Mouse (Mus musculus) spleen, postnatal 10 days (tissue): ENCODE results near the gene Abhd15.
A peak's percentile ranks its signal among the peaks of the same experiment; 100 is the strongest.

ENCODE experiments used
- DNase-seq, 2 experiments: peaks; one replicate each; pipeline ENCODE4 v3.0.0; 2021 to 2022; ENCODE audit warnings: low spot score in 2 of 2

Abhd15 gene

DNA sequence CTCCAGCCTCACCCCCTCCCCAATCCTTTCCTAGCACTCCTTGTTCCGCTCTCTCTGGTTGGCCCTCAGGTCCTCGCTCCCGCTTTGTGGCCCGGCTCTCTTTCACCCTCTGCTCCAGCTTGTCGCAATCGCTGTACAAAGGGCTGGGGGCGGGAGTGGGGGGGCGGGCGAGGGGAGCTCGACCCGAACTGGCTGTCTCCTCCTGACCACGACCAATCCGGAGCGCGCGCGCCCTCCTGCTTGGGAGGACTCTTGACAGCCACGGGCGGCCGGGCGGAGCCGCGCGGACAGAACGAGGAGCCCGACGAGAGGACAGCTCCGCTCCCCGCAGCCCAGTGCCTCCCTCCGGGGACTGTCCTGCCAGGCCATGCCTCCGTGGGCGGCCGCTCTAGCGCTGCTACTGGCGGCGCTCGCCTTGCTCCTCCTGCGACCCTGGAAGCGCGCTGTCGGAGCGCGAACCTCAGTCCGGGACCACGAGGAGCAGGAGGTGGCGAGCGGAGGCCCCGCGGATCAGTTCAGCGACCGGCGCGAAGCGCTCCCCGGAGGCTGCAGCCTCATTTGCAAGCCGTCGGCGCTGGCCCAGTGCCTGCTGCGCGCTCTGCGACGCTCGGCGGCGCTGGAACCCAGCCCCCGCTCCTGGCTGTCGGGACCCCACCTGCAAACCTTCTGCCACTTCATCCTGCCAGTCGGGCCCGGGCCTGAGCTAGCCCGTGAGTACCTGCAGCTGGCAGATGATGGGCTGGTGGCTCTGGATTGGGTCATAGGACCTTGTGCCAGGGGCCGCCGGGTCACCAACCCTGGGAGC lies at the start of gene Abhd15:
Gene Abhd15 (plus strand): TSS at position 290 of the 805 bp plus-strand sequence.
- DNase-seq = peak; percentile 73

DNA sequence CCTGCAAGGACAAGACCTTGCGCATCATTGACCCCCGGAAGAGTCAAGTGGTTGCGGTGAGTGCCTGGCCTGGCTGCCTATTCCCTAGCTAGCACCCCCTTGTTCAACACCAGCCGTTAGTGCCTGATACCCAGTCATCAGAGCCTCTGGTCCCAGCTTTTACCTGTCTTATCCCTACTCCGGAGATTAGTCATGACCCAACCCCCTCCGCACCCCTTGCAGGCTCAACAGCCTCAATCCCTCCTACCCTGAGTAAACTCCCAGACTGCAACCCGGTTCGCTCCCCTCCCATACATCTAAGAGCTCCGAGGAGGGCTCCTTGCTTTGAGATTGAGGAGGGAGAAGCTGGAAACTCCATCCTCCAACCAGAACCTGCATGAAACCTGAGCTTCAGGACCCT lies 48.4 kb upstream of the Abhd15 start:
- DNase-seq = no peak

DNA sequence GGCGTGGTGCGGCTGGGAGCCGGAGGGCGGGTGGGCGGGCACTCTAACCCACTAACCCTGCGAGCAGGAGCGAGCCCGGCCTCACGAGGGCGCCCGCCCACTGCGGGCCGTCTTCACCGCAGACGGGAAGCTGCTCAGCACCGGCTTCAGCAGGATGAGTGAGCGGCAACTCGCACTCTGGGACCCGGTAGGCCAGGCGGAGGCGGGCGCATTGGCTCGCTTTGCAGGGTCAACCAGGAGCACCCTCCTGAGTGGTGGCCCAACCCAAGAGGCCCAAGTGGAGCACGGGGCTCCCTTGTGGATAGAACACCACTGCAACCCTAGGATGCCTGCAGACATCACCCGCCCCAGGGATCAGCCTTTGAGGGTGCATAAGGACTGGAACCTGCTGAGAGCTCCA lies 47.8 kb upstream of the Abhd15 start:
- DNase-seq = peak; percentile 59 to 84

DNA sequence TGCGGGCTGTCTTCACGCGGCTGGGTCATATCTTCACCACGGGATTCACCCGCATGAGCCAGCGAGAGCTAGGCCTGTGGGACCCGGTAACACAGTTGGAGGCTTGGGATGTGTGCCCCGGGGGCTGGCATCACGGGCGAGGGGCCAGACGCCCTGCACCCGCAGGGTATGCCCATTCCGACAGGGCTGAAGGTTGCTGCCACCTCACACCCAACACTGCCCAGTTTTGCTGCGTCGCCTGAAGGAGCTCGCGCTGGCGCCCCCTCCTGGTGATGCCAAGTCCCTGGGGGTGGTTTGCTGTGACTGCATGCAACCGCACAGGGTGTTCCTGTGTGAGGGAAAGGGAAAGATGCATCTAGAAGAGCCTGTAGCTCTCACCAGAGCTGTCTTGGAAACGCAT lies 47.1 kb upstream of the Abhd15 start:
- DNase-seq = peak; percentile 70 to 90

DNA sequence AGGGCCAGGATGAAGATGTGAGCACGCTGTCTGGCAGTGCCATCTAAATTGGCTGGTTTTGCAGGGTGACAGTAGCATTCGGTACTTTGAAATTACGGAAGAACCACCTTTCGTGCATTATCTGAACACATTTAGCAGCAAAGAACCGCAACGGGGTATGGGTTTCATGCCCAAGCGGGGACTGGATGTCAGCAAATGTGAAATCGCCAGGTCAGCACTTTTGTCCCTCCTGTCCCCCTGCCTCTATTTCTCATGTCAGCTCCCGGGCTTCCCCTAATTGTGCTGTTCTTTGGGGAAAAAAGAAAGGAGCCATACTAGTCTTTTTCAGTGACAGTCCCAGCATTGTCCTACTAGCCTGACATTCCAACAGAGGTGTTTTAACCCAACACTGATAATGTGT lies 46.5 kb upstream of the Abhd15 start:
- no peak for DNase-seq

DNA sequence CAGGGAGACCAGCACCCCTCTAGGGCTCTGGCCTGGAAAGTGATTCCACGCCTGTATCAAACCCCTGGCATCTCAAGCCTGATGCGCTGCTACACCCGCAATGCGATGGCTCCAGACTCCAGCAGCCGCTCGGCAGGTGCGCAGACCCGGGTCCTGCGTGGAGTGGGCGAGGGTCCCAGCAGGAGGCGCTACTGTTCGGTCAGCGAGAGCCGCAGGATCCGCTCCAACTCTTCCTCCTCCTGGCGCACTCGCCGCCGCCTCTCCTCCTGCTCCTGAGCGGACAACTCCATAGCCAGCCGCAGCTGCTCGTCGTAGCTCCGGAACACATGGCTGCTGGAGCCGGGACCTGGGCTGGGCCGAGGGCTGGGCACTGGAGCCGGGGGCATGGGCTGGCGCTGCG lies 43.5 kb upstream of the Abhd15 start:
- no peak for DNase-seq

DNA sequence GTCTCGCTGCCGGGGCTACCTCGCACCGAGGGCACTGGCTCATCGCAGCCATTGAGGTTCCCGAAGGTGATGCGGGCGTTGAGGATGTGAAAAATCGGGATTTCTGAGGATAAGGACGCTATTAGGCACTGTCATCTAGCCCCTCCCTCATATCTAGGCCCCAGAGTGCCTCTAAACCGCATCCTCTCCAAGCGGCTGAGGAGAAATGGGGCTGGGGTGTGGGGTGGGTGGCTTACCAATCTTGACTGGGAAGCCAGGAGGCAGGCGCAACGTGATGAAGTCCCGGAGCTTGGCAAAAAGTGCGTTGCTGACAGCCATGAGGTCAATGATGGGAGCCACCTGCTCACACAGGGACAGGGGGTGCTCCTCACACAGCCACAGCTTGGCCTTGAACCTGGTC lies 42.1 kb upstream of the Abhd15 start:
- DNase-seq = no peak

DNA sequence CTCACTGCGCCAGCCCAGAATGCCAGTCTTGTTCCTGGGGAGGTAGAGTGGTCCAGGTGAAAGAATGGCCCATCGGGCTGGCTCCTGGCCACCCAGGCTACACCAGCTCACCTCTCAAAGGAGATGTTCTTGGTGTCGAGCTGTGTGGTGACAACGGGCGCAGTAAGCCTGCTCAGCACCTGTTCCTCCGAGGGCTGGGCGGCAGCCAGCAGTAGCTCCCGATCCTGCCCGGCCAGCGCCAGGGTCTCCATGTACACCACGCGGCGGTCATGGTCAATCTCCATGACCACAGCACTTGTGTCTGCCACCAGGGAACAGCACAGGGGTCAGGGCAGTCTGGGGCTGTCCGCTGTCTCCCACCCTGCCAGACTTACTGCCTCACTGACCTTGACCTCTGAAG lies 38.7 kb upstream of the Abhd15 start:
- DNase-seq = no peak

DNA sequence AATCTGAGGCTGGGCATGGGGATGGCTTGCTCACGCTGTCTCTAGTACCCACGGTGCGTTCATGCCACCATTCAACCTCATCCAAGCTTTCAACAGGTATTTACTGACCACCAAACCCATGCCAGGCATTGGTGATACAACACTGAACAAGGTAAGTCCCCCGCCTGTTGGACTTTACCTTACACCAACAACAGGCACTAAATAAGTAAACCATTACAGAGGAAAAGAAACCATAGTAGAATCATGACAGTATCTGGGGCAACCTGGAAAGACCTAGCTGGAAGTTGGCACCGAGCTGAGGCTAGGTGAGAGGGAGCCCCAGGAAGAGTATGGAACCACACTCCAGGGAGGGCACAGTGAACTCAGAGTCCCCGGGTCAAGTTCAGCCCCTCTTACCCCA lies 38.0 kb upstream of the Abhd15 start:
- DNase-seq = no peak

DNA sequence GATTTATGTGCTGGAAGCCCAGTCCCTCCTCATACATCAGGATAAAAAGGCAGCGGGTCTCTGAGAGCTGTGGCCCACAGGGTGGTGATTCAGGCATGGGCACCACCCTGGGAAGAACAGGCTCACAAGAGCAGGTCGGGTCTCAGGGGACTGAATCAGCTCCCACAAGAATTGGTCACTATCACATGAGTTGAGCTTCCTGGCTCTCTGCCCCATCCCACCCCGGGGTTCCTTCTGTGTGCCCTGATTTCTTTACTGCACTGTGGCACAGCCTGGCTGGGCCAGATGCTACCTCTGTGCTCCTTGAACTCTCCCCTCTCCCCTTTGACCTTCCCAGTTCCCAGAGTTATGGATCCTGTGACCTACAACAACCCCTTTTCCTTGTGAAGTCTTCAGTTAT lies 31.9 kb upstream of the Abhd15 start:
- no peak for DNase-seq

DNA sequence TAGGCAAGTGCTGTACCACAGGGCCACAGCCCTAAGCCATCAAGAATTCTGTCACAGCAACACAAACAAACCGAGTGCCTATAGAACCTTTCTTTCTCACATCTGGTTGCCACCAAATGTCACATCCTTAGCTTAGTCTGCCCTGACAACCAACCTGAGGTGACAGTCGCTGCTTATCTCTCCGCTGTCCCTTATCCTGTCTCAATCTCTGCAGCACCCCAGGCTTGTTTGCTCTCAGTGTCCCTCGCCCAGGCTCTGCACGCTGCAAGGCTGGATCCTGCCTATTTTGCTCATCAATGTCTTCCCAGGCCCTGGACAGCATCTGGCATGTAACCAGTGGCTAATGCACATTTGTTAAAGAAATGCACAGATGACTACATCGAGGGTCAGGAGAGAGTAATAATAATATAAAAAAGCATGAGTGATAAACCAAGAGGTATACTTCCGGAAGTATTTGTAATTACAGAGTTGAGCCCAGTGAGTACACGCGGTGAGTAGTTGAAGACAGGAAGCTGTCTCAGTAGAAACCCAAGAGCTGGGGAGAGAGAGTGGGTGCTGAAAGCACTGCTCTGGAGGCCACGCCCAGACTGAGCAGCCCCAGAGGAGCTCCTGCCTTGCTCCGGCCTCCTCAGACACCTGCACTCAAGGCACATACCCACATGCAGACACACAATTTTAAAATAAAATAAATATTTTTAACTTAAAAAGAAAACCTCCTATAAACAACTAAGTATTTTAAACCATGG lies 31.2 kb upstream of the Abhd15 start:
- peak in 1 of 2 experiments; percentile 49 for DNase-seq

DNA sequence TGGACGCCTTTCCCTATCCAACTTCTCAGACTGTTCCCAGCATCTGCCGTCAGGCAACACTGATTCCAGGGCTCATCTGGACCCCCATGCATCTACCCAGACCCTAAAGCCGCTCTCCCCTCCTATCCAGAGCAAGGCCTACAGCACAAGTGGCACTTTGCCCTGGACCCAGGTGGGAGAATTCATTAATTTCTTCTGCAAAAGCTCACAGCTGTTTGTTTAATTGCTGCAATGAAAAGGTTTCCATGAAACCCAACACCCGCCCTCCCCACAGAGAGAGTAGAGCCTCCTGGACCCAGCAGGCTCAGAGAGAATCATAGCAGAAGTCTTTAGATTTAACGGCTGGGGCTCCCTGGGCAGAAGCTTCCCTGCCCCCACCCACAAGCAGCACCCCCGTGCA lies 29.7 kb upstream of the Abhd15 start:
- no peak for DNase-seq

DNA sequence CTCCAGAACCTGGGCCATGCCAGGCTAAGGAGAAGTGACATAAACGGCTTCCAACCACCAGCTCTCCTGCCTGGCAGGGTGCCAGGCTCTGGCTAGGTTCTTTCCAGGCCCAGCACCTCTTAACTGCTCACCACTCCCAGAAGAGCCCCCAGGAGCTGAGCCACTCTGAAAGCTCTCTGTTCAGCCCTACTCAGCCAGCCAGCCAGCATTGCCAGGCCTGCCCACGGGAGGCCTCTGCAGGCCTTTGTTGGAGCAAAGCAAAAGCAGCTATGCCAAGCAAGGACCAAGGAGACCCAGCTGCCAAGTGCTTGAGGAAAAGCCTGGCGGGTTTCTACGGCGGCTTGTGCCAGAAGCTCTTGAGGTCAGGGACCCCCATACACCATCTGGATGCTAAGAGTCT lies 28.1 kb upstream of the Abhd15 start:
- DNase-seq = no peak

DNA sequence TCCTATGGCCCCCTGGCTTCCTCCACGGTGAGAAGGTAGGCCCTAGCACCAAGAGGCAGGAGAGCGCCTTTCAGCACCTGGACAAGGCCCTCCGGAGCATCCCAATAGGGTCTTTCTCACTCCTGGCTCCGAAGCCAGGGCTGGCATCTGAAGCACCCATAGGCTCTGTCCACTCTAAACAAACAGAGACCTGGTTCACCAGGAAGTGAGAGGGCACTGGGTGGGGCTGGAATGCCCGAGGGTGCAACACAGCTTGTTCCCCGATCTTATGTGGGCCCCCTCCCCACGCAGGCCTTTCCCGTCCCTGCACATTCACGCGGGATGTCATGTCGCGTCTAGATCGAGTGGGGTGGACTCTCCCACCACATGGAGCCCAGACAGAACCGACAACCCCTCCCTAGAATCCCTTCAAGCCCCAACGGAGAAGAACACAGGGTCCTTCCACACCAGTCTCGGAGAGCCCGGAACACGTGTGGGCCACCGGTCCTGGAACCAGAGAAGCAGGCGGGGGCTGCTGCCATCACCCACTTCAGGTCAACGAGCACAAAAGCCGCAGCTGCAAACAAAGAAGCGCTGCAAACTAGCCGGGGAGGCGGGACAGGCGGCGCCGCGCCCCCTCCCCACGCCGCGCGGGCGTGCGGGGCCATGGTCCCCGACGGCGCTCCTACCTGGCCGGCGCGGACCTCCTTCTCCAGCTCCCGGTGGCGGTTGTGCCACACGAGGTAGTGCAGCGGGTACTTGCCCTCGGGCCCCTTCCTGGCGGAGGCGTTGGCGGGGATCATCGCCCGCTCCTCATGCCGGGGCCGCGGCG lies 25.9 kb upstream of the Abhd15 start:
- no peak for DNase-seq

DNA sequence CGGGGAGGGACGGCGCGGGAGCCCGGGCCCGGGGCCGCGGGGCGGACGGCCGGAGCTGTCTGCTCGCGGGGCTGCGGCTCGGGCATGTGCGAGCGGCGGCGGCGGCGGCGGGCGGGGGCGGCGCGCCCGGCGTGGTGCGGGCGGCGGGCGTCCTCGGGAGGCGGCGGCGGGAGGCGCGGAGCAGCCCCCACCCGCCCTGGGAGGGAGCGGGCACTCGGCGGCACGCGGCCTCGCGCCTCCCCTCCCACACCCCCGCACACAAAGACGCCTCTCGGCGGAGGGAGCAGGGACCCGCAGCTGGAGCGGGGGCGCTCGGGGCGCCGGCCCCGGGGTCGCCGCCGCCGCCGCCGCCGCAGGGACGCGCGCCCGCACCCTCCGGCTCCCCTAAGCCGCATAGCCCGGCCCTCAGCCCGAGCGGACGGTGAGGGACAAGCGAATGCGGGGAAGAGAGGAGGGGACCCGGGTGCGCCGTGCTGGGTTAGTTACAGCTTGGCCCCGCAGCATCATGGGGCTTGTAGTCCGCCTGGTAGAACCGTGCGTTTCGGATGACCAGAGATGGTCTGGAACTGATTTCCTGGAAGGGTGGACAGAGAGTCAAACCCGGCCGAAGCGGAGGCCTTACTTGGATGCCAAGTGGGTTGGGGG lies 25.2 kb upstream of the Abhd15 start, which contains the start of gene Ankrd13b:
Gene Ankrd13b (minus strand): TSS at position 88 of the 645 bp plus-strand sequence.
- peak; percentile 37 to 65 for DNase-seq

DNA sequence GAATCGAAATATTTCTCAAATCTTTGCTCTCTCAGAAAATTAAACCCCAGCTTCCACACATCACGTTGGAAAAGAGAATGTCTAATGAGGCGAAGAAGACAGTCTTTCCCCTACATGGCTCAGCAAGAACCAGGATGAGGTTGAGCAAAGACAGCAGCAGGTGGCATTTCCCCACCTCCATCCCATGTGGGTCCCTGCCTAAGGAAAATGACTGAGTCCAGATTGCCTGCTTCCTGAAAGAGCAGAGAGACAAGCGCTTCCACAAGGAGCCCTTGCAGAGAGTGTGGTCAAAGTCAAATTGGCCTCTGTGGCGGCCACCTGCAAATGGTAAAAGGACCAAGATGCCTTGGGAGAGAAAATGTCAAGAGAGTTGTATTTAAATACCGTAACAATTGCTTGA lies 24.5 kb upstream of the Abhd15 start:
- no peak for DNase-seq

DNA sequence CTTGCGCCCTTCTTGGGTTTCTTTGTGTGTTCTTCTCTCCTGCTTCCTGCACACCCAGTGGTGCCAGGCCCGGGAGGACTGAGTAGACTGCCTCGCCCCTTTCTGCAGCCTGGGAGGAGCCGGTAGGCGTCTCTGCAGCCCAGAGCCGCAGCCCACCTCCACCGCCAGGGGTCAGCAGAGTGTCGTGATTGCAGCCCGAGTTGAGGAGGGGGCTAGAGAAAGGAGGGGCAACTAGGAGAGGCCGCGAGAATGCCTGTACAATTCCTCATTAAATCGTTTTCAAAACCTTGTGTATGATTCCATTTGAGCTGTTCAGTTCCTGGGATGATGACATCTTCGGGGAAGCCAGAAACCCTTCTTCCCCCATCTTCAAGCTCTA lies 23.8 kb upstream of the Abhd15 start:
- DNase-seq = peak; percentile 82 to 90

DNA sequence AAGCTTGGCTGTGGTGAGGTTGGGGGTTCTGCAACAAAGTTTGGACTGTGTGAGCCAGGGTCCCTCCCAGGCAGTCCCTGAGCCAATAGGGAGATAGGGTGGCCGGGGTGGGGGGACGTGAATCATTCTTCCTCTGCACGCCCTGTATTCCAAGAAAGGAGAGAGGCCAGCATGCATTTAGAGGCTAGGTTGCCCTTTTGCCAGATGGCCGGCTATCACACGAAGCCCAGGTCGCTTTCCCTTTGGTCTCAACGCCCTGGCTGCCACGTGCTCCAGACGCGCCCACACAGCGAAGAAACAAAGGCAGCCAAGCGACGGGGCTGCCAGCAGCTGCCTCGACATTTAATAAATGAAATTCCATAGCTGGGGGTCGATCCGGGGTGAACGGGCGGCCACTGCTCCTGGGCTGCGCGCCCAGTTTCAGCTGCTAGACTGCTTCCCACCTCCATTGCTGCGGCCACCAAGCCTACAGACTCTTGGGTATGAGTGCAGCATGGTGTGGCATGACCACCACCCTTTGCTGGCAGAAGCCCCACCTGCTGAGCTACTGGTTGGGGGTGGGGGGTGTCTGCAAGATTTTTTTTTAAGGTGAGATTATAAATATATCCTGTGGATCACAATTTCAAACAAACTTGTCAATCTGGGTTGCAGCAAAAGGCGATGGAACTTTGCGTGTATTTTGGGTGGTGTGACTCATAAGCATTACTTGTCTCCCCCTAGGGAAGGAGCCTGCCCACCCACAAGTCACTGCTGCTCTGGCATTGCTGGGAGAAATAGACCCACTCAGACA lies 23.2 kb upstream of the Abhd15 start:
- peak in 1 of 2 experiments; percentile 32 for DNase-seq

DNA sequence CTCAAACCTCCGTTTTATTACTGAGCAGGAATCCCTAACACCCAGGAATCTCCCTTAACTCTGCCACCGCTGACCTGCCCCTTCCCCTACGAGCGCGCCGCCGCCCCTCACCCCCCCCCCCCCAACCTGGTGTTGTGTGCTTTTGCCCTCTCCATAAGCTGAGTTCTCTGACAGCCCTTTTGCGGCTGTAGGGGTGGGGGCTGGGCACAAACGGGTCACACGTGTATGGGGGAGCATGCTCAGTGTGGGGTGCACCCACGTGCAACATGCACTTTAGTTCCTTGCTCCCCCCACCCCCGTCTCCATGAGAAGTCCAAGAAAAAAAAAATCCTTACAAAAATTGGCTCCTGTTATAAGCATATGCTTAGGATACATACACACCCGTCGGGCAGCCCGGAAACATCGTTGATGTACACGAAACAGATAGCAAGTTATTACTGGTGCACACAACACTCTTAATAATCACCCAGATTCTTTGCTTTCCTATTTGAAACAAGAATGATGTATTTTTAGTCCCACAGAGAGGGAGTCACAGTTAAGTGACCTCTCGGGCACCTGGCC lies 22.5 kb upstream of the Abhd15 start:
- peak in 1 of 2 experiments; percentile 54 for DNase-seq

DNA sequence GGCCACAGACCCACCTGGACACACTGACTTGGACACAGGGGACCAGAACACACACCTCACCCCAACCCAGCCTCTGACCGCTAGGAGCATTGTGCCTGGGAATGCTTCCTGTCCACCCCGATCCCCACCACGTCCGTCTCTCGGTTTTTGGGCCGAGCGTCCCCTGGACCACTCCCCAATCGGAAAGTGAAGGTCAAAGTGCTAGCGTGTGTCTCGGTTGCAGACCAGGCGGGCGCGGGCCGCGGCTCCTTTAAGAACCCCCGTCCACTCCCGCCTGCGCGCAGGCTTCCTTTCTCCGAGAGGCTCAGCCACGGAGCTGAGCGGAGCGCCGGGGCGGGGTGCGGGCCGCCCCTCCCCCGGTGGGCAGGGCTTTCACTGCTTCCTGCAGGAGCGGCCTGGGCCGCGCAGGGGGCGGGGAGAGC lies 22.0 kb upstream of the Abhd15 start:
- peak; percentile 73 to 90 for DNase-seq
